Mouse (Mus musculus): ENCODE measurements around the gene Nkx1-2. TPM values are rescaled to one million over a fixed set of nuclear protein-coding genes. Genes with fewer than 3 reads are reported as not detected.

Gene Nkx1-2
- not detected for total RNA-seq (2021)

- intact Hi-C loops (cut with DNase I): no loop called here
- peak; percentile 36 for DNase-seq
These were observed at the start of gene Nkx1-2 for GRCm38 (mm10) chr7:132599071-132599975. Nkx1-2 (minus strand) TSS chr7:132599637.

- DNase-seq: no peak
- intact Hi-C loops (cut with DNase I): no loop called here
These were observed 47.1 kb upstream of the Nkx1-2 start for GRCm38 (mm10) chr7:132646514-132646913.

GRCm38 (mm10) chr7:132644605-132645279, 45.3 kb upstream of the Nkx1-2 start:
- intact Hi-C loops (cut with DNase I): no loop called here
- no peak for DNase-seq

DNA sequence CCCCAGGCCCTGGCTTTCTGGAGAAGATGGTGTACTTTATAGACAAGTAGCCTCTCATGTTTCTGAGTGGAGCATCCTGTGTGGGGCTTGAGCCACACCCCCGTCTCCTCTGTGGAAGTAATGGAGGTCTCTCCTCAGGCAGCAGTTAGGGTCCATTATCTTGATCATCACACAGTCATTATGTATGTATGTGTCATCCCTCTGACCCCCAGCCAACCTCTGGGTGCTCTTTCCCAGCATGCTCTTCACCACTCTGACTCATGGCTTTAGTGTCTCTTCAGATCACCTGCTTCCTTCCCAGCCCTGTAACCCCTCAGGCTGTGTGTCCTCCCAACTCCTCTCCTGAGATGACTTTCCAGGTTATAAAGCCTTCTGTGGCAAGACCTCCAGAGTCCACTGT, 42.2 kb upstream of the Nkx1-2 start:
- intact Hi-C loops (cut with DNase I): no loop called here
- no peak for DNase-seq

GRCm38 (mm10) chr7:132640946-132641345, 41.5 kb upstream of the Nkx1-2 start:
- intact Hi-C loops (cut with DNase I): no loop called here
- DNase-seq: peak; percentile 86

DNA sequence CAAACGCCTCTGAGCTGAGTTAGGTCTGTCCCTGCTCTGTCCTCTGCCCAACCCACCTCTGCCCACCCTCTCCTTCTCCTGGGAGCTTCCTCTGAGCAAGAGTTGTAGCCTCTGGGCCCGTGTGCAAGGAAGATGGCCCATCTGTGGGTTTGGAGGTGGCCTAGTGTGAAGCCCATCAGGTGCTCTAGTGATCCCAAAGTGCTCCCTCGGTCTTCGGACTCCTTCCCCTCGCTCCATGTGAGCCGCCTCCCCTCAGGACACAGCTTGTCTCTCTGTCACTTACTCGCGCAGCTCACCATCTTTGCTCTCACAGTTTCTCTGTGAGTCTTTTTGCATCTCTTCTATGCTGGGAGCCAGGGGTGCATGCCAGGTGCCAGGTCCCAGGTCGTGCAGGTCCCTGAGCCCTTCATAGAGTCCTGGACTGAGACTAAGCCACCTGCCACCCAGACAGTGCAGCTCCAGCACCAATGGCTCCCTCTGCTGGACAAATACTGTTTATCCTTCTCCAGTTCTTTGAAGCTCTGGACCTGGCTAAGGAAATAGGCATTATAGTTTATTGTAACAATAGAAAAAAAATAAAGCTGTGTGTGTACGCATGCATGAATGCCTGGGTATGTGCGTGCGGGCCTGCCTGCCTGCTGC, 39.1 kb upstream of the Nkx1-2 start:
- DNase-seq: peak; percentile 41
- intact Hi-C loops (cut with DNase I): no loop called here

- no peak for DNase-seq
- intact Hi-C loops (cut with DNase I): no loop called here
These were observed 37.9 kb upstream of the Nkx1-2 start for GRCm38 (mm10) chr7:132637292-132637691.

GRCm38 (mm10) chr7:132631313-132631712, 31.9 kb upstream of the Nkx1-2 start:
- DNase-seq: peak; percentile 80

GRCm38 (mm10) chr7:132627448-132627847, 28.0 kb upstream of the Nkx1-2 start:
- intact Hi-C loops (cut with DNase I): no loop called here
- DNase-seq: no peak

More at GRCm38 (mm10) chr7:132631313-132631712, 31.9 kb upstream of the Nkx1-2 start:
- intact Hi-C loops (cut with DNase I): no loop called here

DNA sequence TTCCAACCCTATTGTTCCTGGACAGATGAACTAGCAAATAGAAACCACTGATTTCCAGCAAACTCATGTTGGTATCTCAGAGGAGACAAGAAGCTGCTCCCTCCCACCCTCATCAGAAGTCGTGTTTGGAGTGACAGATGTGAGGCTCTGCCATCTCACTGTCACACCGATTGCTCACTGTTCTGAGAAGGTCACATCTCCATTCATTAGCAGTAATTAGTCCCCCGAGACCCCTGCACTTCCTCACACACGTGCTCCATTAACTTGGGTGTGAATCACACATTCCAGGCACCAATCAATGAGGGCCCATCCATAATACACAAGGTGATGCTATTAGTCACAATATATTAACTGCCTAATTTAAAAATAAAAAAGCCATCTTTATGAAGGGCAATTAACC, 26.7 kb upstream of the Nkx1-2 start:
- intact Hi-C loops (cut with DNase I): no loop called here

DNA sequence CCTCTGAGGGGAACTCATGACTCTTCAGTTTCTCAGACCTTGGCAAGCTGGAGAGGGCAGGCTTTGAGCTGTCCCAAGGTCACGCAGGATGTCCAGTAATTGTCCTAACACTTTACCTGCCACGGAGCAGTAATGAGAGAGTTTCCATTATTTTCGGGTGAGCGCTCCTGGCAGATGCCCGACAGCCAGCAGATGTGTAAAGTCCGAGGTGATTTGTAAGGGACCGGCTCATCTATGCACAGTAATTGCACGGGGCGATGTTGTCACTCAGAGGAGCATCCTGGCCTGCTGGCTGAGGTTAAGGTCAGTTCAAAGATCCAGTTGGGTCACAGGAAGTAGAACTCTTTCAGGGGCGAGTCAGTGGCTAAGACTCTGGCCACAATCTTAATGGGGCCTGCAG, 24.7 kb upstream of the Nkx1-2 start:
- no peak for DNase-seq
- intact Hi-C loops (cut with DNase I): no loop called here

More for the DNA sequence above, 26.7 kb upstream of the Nkx1-2 start:
- no peak for DNase-seq

- intact Hi-C loops (cut with DNase I): no loop called here
- no peak for DNase-seq
These were observed 20.8 kb upstream of the Nkx1-2 start for GRCm38 (mm10) chr7:132619975-132620918.

DNA sequence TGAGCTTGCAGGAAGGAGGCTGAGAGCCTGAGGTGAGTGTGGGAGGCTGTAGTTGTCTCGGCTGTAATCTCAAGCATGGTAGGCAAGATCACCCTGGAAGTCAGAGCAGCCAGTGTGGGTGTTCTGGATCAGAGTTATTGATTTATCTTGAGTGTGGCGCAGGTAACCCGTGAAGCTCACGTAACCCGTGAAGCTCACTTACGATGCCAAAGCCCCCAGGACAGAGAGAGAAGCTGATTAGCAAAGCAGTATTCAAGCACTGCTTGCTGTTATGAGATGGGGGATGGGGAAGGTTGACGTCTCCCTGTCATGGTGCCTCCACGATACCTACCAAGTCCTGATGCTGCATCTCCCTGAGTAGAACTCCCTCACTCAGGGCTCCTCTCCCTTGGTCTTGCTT, 20.1 kb upstream of the Nkx1-2 start:
- intact Hi-C loops (cut with DNase I): no loop called here

GRCm38 (mm10) chr7:132617021-132617564, 17.7 kb upstream of the Nkx1-2 start:
- no peak for DNase-seq
- intact Hi-C loops (cut with DNase I): no loop called here

More for the DNA sequence above, 20.1 kb upstream of the Nkx1-2 start:
- no peak for DNase-seq

- intact Hi-C loops (cut with DNase I): no loop called here
These were observed 17.0 kb upstream of the Nkx1-2 start for GRCm38 (mm10) chr7:132616391-132616790.

DNA sequence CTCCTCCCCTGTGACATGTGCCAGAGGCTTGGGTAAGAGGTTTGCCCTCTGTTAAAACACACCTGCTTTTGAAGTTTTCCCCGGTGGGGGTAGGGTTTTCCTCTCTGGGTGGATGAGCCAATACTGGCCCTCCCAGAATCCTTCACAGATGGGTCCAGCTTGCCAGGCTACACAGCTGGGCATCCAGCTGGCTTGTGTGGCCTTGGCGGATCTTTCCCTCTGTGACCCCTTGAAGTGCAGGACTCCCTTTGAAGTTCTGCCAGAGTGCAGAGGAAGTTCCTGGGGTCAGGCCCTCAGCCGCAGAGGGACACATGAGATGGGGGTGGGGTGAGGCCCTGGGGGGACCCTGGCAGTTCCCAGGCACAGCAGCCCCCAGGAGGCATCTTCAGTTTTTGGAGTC, 15.9 kb upstream of the Nkx1-2 start:
- DNase-seq: no peak
- intact Hi-C loops (cut with DNase I): no loop called here

More at GRCm38 (mm10) chr7:132616391-132616790, 17.0 kb upstream of the Nkx1-2 start:
- no peak for DNase-seq

DNA sequence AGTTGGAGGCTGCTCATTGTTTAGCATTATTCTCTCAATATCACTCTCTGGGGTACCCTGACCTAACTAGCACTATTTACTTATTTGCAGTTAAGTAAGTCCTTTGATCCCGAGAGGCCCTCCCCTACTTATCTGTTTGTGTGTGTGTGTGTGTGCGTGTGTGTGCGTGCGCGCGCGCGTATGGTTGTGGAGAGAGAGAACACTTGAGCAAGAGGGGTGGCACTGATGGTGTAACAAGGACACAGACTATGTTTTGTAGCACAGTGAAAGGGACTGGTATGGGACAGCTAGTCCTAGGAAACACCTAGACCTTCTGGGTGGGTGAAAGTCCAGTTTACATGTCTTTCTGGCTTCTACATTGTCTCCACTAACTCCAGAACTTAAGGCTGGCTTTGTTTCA, 12.1 kb upstream of the Nkx1-2 start:
- intact Hi-C loops (cut with DNase I): no loop called here
- no peak for DNase-seq

DNA sequence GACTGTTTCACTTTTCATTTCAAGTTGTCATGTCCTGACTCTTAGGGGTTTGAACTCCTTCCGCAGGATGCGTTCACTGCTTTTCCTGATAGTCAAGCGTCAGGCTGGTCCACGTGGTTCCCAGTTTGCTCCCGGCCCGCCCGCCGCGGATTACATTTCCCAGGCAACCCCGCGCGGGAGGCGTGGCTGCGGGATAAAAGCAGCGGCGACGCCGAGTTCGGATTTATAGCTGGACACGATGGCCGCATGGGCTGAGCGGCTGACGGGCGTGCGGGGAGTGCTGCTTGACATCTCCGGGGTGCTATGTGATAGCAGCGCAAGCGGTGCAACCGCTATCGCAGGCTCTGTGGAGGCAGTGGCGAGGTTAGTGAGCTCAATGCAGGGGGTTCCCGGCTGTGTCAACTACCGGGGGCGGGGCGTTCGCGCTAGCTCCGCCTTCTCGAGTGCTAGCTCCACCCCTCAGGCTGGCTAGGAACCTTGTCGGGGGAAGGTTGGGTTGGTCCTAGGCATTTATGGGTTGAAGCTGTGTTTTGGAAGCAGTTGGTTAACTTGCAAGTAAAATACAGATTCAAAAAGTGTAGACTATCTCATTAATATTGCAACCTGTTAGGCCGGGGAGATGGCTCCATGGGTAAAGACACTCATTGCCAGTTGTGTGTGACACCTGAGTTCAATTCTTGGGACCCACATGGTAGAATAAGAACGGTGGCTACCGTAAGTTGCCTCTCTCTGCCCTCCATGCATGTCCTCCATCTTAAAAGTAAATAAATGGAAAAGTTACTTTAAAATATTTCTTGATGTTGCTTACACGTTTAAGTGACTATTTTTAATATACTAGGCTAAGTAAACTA, 11.3 kb upstream of the Nkx1-2 start, which contains the start of gene Lhpp:
TSS of gene Lhpp (plus strand) at position 171 of the 851 bp plus-strand sequence.
- intact Hi-C loops (cut with DNase I): no loop called here
- peak; percentile 68 for DNase-seq

Measured in left cerebral cortex, postnatal 4 days (tissue).